Mouse (Mus musculus) layer of hippocampus, adult 2 months (tissue): ENCODE measurements around the gene Ephb2. TPM values are rescaled to one million over a fixed set of nuclear protein-coding genes. Genes with fewer than 3 reads are reported as not detected.

ENCODE experiments used
- DNase-seq, 2 experiments: peaks; one replicate each; pipeline ENCODE4 v3.0.0; 2022; ENCODE audit warnings: low spot score in 2 of 2
- H3K27ac ChIP-seq: fragments of 200-600 bp; 2 replicates; pipeline ENCODE4 v1.8.1; 2022
- H3K4me3 ChIP-seq: fragments of 200-600 bp; 2 replicates; pipeline ENCODE4 v1.8.1; 2022; ENCODE audit warnings: mild to moderate bottlenecking
- CTCF ChIP-seq: fragments of 200-600 bp; conservative IDR thresholded peaks from 2 replicates; pipeline ENCODE4 v1.8.1; 2022; ENCODE audit warnings: antibody characterized with exemption, mild to moderate bottlenecking, moderate library complexity
- total RNA-seq, 2 experiments: library from RNA; stranded (reverse); gene quantifications; 2 replicates each; pipeline ENCODE4 v1.2.3; 2021

Gene Ephb2
- total RNA-seq, 2 experiments from 2014 or later = 21.8 to 22.1 TPM

- TF ChIP-seq CTCF = no peak
- H3K27ac ChIP-seq = peak overlapping the region; percentile 94
- DNase-seq = no peak
- H3K4me3 ChIP-seq = no peak overlapping the region
Observed at GRCm38 (mm10) chr4:136742677-136743076, 93.1 kb downstream of the Ephb2 start.

GRCm38 (mm10) chr4:136741840-136742239 lies 93.9 kb downstream of the Ephb2 start:
- DNase-seq = peak; percentile 89 to 93
- Histone ChIP-seq H3K27ac (peak overlapping the region; percentile 94), H3K4me3 (no peak overlapping the region)
- TF ChIP-seq CTCF = no peak

- peak overlapping the region; percentile 94 for H3K27ac ChIP-seq
- no peak for DNase-seq
- H3K4me3 ChIP-seq = no peak overlapping the region
- TF ChIP-seq CTCF = no peak
Observed at GRCm38 (mm10) chr4:136740963-136741362, 94.8 kb downstream of the Ephb2 start.

DNA sequence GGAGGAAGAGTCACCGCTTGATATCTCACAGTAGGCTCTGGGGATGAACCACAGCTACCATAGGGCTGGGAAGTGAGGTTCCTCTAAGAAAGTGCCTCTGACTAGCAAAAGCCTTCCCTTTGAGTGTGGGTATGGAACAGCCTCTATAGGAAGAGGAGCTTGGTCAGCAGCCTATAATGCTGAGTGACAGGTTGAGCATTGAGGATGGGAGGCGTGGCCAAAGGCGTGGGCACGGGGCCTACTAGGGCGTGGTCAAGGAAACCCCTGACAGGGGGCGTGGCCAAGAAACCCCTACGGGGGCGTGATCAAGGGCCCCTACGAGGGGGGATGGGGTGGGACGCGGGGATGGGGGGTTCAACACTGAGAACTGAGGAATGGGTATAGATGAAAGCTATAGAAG lies 96.6 kb downstream of the Ephb2 start:
- no peak for TF ChIP-seq CTCF
- no peak overlapping the region for H3K4me3 ChIP-seq
- no peak overlapping the region for H3K27ac ChIP-seq
- no peak for DNase-seq

GRCm38 (mm10) chr4:136738291-136738690 lies 97.5 kb downstream of the Ephb2 start:
- H3K27ac ChIP-seq = no peak overlapping the region
- no peak for TF ChIP-seq CTCF
- no peak for DNase-seq
- no peak overlapping the region for H3K4me3 ChIP-seq

DNA sequence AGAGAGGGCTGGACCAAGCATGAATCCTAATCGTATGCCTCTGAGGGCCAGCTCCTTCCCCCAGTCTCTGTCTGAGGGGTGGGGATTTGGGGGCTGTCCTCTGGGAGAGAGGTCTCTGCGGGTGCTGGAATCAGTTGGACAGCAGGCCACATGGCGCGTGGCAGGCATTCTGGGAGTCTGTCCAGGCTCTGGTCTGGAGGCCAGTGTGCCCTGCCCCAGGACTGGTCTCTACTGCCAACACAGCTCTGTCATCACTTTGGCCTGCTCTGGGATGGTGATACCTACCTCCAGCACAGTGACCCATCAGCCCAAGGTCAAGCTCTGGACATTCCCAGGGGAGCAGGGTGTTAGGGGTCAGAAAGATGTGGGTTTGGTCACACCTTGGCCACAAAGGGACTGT lies 99.9 kb downstream of the Ephb2 start:
- no peak for TF ChIP-seq CTCF
- Histone ChIP-seq H3K4me3 (no peak overlapping the region), H3K27ac (no peak overlapping the region)
- no peak for DNase-seq

GRCm38 (mm10) chr4:136734210-136734803 lies 101.5 kb downstream of the Ephb2 start:
- Histone ChIP-seq H3K4me3 (no peak overlapping the region), H3K27ac (no peak overlapping the region)
- DNase-seq = no peak
- no peak for TF ChIP-seq CTCF

GRCm38 (mm10) chr4:136733217-136733865 lies 102.4 kb downstream of the Ephb2 start:
- no peak for DNase-seq
- no peak for TF ChIP-seq CTCF
- Histone ChIP-seq H3K4me3 (no peak overlapping the region), H3K27ac (no peak overlapping the region)

- Histone ChIP-seq H3K4me3 (no peak overlapping the region), H3K27ac (no peak overlapping the region)
- no peak for TF ChIP-seq CTCF
- DNase-seq = no peak
Observed at GRCm38 (mm10) chr4:136732536-136733121, 103.2 kb downstream of the Ephb2 start.

DNA sequence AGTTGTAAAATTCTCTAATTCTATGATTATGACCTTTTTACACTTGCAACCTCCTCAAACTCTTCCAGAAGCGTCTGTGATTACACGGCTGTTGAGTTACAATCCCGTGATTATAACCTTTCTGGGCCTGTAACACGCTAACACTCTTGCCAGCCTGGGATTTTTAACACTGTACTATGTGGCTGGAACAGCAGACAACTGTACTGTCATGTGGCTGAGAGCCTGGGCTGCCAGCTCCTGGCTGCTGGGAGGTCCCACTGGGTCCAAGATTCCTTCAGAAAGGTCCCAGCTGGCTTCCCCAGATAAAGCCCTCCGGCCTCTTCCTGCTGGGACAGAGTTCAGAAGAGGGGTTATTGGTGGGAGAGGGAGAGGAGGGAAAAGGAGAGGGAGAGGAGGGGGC lies 104.0 kb downstream of the Ephb2 start:
- H3K27ac ChIP-seq = 0 out of 2 replicates have a peak overlapping the region, but pooled peaks have one; percentile 10

DNA sequence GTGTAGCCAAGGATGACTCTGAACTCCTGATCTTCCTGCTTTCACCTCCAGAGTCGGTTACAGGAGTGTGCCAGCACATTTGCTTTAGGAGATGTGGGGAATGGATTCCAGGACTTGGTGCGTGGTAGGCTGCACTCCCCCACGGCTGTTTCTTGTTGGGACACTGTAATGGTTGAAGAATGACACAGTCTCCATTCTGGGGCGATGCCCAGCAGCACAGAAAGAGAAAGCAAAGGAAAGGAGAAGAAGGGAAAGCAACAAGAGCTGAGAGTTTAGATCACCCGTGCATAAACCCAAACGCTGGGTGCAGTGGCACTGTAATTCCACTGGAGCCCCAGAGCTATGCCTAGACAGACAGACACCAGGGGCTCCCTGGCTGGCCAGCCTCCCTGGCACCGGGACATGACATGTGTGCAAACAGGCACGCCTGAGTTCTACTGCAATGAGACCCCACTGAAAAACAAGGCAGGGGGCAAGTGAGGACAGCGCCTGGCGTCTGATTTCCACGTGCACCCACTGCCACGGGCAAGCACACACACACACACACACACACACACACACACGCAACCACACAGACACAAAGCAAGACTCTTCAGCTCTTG lies 104.7 kb downstream of the Ephb2 start:
- Histone ChIP-seq H3K27ac (no peak overlapping the region), H3K4me3 (no peak overlapping the region)
- TF ChIP-seq CTCF = peak; percentile 51
- no peak for DNase-seq

More for the DNA sequence above, 104.0 kb downstream of the Ephb2 start:
- DNase-seq = no peak
- no peak overlapping the region for H3K4me3 ChIP-seq
- no peak for TF ChIP-seq CTCF

- Histone ChIP-seq H3K4me3 (no peak overlapping the region), H3K27ac (no peak overlapping the region)
- TF ChIP-seq CTCF = no peak
- DNase-seq = no peak
Observed at GRCm38 (mm10) chr4:136730501-136730900, 105.3 kb downstream of the Ephb2 start.

DNA sequence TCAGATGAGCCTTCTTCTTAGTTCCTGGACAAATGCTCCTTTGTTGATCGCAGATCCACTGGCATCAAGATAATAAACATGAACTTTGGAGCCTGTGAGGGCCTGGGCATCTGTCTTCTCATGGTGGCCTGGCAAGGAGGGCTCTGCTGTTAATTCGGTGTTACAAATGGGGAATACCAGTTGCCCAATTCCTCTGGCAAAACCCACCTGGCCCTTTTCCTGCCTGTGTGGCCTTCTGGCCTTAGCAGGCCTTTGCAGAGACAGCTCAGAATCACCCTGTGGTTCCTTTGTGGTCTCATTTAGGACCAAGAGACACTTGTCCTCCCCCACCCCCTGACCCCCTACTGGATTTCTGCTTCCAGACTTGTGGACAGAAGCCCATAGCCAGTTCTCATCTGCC lies 106.2 kb downstream of the Ephb2 start:
- H3K27ac ChIP-seq = no peak overlapping the region
- no peak for DNase-seq
- no peak for TF ChIP-seq CTCF
- no peak overlapping the region for H3K4me3 ChIP-seq
